Mouse (Mus musculus) liver, adult 2 months (tissue): ENCODE data around the gene Esam. TPM values are rescaled to one million over a fixed set of nuclear protein-coding genes. Genes with fewer than 3 reads are reported as not detected.

Experiments used
- DNase-seq: peaks from one replicate; pipeline ENCODE4 v3.0.0-alpha.2; 2011; ENCODE audit warnings: low read depth, low spot score; ENCODE audit errors: extremely low read depth
- H3K27ac ChIP-seq: fragments of 200-500 bp; replicated peaks from 2 replicates; pipeline ENCODE4 v1.5.1; 2012; ENCODE audit warnings: low read depth, mild to moderate bottlenecking, control low read depth, inconsistent platforms, low read length; ENCODE audit not compliant: insufficient read depth
- H3K27me3 ChIP-seq: fragments of 200-500 bp; 2 replicates; pipeline ENCODE4 v1.6.1; 2012; ENCODE audit warnings: mild to moderate bottlenecking, moderate library complexity, low read length, inconsistent platforms; ENCODE audit not compliant: control insufficient read depth, insufficient read depth
- H3K36me3 ChIP-seq: fragments of 200-500 bp; 2 replicates; pipeline ENCODE4 v1.6.1; 2012; ENCODE audit warnings: low read length, inconsistent platforms; ENCODE audit not compliant: control insufficient read depth, insufficient read depth
- H3K4me1 ChIP-seq: fragments of 200-500 bp; 2 replicates; pipeline ENCODE4 v1.6.1; 2011; ENCODE audit warnings: low read length; ENCODE audit not compliant: control insufficient read depth, insufficient read depth
- H3K4me3 ChIP-seq: fragments of 200-500 bp; 2 replicates; pipeline ENCODE4 v1.5.1; 2011; ENCODE audit warnings: low read depth, mild to moderate bottlenecking, control low read depth, low read length, moderate library complexity; ENCODE audit not compliant: insufficient read depth
- H3K79me2 ChIP-seq: fragments of 200-500 bp; 2 replicates; pipeline ENCODE4 v1.6.1; 2012; ENCODE audit warnings: inconsistent platforms, mild to moderate bottlenecking, low read length, moderate library complexity; ENCODE audit not compliant: control insufficient read depth, insufficient read depth
- H3K9ac ChIP-seq: fragments of 200-500 bp; 2 replicates; pipeline ENCODE4 v1.6.1; 2012; ENCODE audit warnings: low read depth, mild to moderate bottlenecking, control low read depth, inconsistent platforms, low read length
- CTCF ChIP-seq: fragments of 200-500 bp; IDR thresholded peaks from 2 replicates; pipeline ENCODE4 v1.5.1; 2011; ENCODE audit warnings: low read depth, low read length, control low read depth
- POLR2A ChIP-seq: fragments of 200-500 bp; IDR thresholded peaks from 2 replicates; pipeline ENCODE4 v1.6.1; 2011; ENCODE audit warnings: low read length, control low read depth; ENCODE audit not compliant: insufficient read depth; ENCODE audit errors: extremely low read depth
- WGBS: fragments of 180-500 bp; shearing (Covaris S2); methylation state at CpG from one replicate; pipeline ENCODE4 v1.1.7; 2018; 5-methylcytosine and 5-hydroxymethylcytosine counted together
- polyA plus RNA-seq: library from polyadenylated mRNA; depleted of rRNA; stranded (reverse); fragments of >200 nt; gene quantifications from 2 replicates; pipeline ENCODE4 v1.2.3, GENCODE M21; 2012
- total RNA-seq: library from RNA; depleted of rRNA; stranded (reverse); fragments of >200 nt; gene quantifications from 2 replicates; pipeline ENCODE4 v1.2.3, GENCODE M21; 2014

The Esam gene
- total and polyA plus RNA-seq, 2 experiments, result 7.7 to 8.8 TPM

DNA sequence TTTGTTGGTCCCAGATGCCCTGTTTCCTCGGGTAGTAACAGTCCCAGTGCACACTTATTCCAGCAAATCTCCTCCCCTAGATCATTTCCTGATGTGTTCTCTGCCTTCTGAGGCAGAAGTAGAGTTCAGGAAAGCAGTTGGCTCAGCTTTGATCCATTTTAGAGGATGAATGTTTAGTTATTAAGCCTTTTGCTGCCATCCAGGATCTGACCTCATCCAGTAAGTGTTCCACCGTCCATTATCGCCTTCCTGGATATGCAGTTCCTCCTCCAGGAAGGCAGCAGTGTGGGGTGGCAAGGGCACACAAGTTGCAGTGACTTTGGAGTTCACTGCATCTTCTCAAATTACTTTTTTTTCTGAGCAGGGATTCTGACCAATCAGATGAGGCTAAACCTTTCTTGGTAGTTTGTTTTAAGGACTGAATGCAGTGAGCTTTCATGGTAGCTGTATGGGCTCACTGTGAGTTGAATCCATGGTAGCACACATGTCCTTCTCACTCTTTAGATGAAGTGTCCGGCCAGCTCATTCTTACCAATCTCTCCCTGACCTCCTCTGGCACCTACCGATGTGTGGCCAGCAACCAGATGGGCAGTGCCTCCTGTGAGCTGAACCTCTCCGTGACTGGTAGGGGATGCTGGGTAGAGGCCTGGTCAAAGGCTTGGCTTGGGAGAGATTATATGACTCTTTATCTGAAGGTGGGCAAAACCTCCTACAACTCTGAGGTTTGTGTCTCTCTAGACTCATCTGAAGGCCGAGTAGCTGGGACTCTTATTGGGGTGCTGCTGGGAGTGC is 14.2 kb downstream of the Esam start:
- Histone ChIP-seq H3K79me2 (no peaks in the 10 kb centered on the region), H3K9ac (no peak overlapping the region), H3K4me3 (no peak overlapping the region), H3K4me1 (peaks cover 8% of the 10 kb centered on the region), H3K27ac (no peak overlapping the region), H3K27me3 (no peaks in the 10 kb centered on the region), H3K36me3 (no peaks in the 10 kb centered on the region)
- no peak for DNase-seq
- TF ChIP-seq POLR2A (no peak), CTCF (no peak)
- WGBS, result 73% methylated on average over 7 of the region's 7 CpGs

DNA sequence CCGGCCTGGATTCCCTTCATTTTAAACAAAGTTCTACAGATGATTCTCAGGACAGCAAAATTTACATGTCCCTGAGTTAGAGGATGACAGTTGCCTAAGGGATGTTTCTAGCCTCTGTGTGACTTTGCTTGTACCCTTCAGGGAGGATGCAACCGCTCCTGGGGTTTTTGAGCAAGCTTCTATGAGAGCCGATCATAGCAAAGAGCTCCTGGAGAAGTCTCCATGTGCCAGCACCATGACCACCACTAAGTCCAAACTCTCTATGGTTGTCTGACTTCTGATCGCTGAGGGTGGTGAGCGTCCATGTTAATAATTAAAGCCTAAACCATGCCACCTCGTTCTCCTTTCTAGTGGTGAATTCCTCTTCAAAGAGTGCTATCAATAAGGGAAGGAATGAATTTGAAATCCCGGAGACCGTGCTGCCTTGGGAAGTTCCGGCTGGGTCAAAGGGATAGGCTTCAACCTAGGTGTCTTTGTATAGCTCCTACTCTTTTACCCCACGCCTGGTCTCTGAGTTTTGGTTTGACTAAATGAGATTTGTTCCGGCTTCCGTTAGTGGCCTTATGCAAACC is 16.1 kb downstream of the Esam start:
- TF ChIP-seq CTCF, result no peak
- no peak for TF ChIP-seq POLR2A
- Histone ChIP-seq H3K9ac (no peak overlapping the region), H3K4me3 (no peak overlapping the region; the same call in 1 of the 2 replicates), H3K4me1 (peaks cover 8% of the 10 kb centered on the region), H3K36me3 (no peaks in the 10 kb centered on the region), H3K27me3 (no peaks in the 10 kb centered on the region), H3K79me2 (no peaks in the 10 kb centered on the region), H3K27ac (no peak overlapping the region)
- WGBS, result 33% methylated on average over 12 of the region's 12 CpGs
- DNase-seq, result peak; percentile 6

DNA sequence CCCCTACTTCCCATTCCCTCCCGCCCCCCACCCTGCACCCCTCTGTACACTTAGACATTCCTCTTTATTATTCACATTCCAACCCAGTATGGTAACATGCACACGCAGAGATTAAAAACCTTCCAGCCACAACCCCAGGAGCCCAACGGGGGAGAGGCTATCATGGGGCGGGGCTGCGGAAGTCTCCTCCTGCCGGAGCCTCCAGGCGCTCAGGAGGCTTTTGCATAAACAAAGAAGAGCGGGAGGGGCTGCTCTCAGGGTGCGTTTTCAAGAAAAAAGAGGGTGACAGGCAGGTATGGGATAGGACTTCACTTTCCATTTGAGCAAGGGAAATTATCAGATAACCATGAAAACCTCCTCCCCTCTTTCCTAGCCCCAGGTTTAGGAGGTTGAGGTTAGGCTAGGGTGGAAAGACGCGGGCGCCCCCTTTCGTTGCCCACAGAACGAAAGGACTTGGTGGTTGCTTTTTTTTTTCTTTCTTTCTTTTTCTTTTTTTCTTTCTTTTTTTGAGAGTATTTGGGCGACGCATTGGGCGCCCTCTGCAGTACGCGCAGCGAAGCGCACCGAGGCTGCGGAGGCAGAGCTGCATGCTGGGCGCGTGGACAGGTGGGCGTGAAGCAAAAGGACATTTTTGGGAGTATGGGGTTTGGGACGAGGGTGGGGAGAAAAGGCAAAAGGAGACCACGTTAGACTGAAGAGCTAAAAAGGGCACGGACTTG is 16.7 kb downstream of the Esam start:
- H3K36me3 ChIP-seq, result no peaks in the 10 kb centered on the region
- H3K4me3 ChIP-seq, result peak overlapping the region; percentile 12
- peak; percentile 85 for TF ChIP-seq CTCF
- no peak for TF ChIP-seq POLR2A
- WGBS, result 2% methylated on average over 29 of the region's 29 CpGs
- H3K27ac ChIP-seq, result no peak overlapping the region
- H3K9ac ChIP-seq, result 0 out of 2 replicates have a peak overlapping the region, but pooled peaks have one; percentile 5
- H3K4me1 ChIP-seq, result peaks cover 8% of the 10 kb centered on the region
- H3K79me2 ChIP-seq, result no peaks in the 10 kb centered on the region
- peak; percentile 33 for DNase-seq
- H3K27me3 ChIP-seq, result no peaks in the 10 kb centered on the region

DNA sequence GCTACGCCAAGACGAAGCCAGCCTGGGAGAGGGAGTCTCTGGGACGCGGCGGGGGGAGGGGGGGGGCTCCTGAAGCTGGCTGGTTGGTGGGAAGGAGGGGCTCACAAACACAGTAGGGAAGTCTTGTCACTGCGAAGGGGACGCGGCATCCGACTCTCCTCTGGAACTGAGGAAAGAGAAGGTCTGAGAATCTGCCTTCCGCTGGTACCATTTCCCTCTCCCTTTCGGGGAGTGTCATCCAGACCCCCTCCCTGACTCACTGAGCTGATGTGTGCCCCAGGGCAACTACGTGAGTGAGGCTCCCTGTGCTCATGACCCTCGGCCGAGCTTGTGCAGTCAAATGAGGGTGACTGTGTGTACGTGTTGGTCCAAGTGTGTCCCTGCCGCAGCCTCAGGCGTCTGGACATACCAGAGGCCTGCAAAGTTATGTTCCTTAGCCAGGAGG is 17.3 kb downstream of the Esam start:
- no peaks in the 10 kb centered on the region for H3K36me3 ChIP-seq
- 0 out of 2 replicates have a peak overlapping the region, but pooled peaks have one; percentile 5 for H3K9ac ChIP-seq
- no peaks in the 10 kb centered on the region for H3K27me3 ChIP-seq
- peak overlapping the region; percentile 12; the same call in 1 of the 2 replicates for H3K4me3 ChIP-seq
- no peak overlapping the region for H3K27ac ChIP-seq
- no peaks in the 10 kb centered on the region for H3K79me2 ChIP-seq
- no peak for DNase-seq
- peaks cover 8% of the 10 kb centered on the region for H3K4me1 ChIP-seq
- TF ChIP-seq CTCF, result no peak
- no peak for TF ChIP-seq POLR2A
- WGBS, result 20% methylated on average over 17 of the region's 17 CpGs

DNA sequence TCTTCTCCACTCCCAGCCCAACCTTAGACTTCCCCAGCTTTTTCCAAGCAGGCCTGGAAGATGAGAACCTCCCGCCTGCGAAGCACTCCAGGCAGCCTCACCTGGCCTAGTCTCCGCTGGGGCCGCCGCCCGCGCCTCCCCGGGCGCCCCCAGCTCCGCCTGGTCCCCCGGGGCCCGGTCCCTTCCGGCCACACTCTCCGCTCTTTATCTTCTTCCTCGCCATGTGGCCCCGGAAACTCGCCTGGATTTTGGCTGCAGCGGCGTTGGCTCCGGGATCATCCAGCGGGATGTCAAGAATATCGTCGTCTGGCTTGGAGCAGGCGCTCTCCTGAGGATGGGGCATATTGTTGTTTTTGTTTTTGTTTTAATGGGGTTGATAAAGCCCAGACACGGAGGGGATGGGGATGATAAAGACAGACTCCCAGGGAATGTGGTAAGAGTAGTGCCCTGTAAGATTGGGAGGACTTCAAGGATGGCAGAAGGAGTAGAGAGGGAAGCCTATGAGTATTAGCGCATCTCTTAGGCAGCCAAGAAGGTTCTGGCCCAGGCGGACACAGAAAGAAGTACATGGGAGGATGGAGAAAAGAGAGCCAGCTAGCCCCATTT is 18.1 kb downstream of the Esam start:
- Histone ChIP-seq H3K79me2 (no peaks in the 10 kb centered on the region), H3K27ac (no peak overlapping the region), H3K4me1 (peaks cover 8% of the 10 kb centered on the region), H3K9ac (no peak overlapping the region), H3K36me3 (no peaks in the 10 kb centered on the region), H3K27me3 (no peaks in the 10 kb centered on the region), H3K4me3 (no peak overlapping the region)
- WGBS, result 32% methylated on average over 27 of the region's 27 CpGs
- DNase-seq, result no peak
- no peak for TF ChIP-seq POLR2A
- TF ChIP-seq CTCF, result no peak
